Mouse (Mus musculus): ENCODE results near the gene Zfp652. TPM values are rescaled to one million over a fixed set of nuclear protein-coding genes. Genes with fewer than 3 reads are reported as not detected.

Gene Zfp652
- total and polyA plus RNA-seq, 3 experiments, result 57.0 to 261 (median 180) TPM

GRCm38 (mm10) chr11:95833631-95834142, 121.2 kb downstream of the Zfp652 start:
- peak; percentile 53 for DNase-seq (ENCODE audit: low spot score)
- Histone ChIP-seq H3K4me3 (ENCODE audit: low read depth, low read length) (peak overlapping the region; percentile 72), H3K9me3 (replicated peaks) (peaks cover 13% of the 10 kb centered on the region), H3K27me3 (ENCODE audit: insufficient read depth, low read length) (no peaks in the 10 kb centered on the region; the same call in 1 of the 2 replicates), H3K36me3 (replicated peaks) (peaks cover 78% of the 10 kb centered on the region), H3K4me1 (ENCODE audit: insufficient read depth, low read depth, low read length) (peaks cover 98% of the 10 kb centered on the region)
- TF ChIP-seq TAL1 (conservative IDR thresholded peaks at IDR 0.05; ENCODE audit: low read depth, low read length) (no peak), GATA1 (IDR thresholded peaks at IDR 0.05; ENCODE audit: borderline replicate concordance, low read length) (no peak), POLR2AphosphoS5 (IDR thresholded peaks at IDR 0.05; ENCODE audit: insufficient replicate concordance, low read depth, low read length) (no peak), CTCF (IDR thresholded peaks at IDR 0.05; ENCODE audit: low read depth, low read length) (no peak), GATA2 (IDR thresholded peaks at IDR 0.05; ENCODE audit: borderline replicate concordance, low read depth, low read length) (no peak)
- no peak for ATAC-seq (ENCODE audit: extremely low read depth, insufficient number of reproducible peaks, low FRiP score, poor library complexity, severe bottlenecking)

DNA sequence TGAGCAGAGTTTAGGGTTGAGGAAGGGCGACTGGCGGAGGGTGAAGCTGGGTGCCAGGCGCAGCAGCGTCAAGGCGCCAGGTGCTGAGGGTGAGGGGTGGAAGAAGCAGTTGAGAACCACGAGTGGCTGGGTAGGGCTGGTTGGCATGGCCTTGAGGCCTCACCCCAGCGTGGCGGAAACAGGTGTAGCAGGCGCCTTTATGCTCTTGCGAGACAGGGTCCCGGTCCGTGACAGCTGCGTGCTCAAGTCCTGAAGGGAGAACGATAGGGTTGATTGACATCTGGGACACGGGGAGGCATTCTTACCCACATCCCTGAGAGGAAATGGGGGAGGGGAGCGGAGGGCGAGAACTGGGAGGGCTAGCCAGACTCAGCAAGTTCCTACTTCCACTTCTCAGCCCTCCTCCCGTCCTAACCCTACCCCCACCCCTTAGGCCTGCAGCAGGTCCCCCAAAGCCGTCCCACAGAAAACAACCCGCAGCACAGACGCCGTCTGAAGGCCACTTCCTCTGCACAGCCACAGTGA, 121.7 kb downstream of the Zfp652 start:
- ATAC-seq (ENCODE audit: extremely low read depth, insufficient number of reproducible peaks, low FRiP score, poor library complexity, severe bottlenecking), result peak; percentile 71
- H3K4me3 ChIP-seq (ENCODE audit: low read depth, low read length), result peak overlapping the region; percentile 72
- TF ChIP-seq TAL1 (conservative IDR thresholded peaks at IDR 0.05; ENCODE audit: low read depth, low read length) (peak; percentile 53; the same call in 1 of the 2 replicates), CTCF (IDR thresholded peaks at IDR 0.05; ENCODE audit: low read depth, low read length) (no peak)
- H3K4me1 ChIP-seq (ENCODE audit: insufficient read depth, low read depth, low read length), result peaks cover 98% of the 10 kb centered on the region
- DNase-seq (ENCODE audit: low spot score), result peak; percentile 83
- H3K27me3 ChIP-seq (ENCODE audit: insufficient read depth, low read length), result no peaks in the 10 kb centered on the region; the same call in 1 of the 2 replicates
- peaks cover 76% of the 10 kb centered on the region for H3K36me3 ChIP-seq (replicated peaks)
- peaks cover 13% of the 10 kb centered on the region for H3K9me3 ChIP-seq (replicated peaks)

DNA sequence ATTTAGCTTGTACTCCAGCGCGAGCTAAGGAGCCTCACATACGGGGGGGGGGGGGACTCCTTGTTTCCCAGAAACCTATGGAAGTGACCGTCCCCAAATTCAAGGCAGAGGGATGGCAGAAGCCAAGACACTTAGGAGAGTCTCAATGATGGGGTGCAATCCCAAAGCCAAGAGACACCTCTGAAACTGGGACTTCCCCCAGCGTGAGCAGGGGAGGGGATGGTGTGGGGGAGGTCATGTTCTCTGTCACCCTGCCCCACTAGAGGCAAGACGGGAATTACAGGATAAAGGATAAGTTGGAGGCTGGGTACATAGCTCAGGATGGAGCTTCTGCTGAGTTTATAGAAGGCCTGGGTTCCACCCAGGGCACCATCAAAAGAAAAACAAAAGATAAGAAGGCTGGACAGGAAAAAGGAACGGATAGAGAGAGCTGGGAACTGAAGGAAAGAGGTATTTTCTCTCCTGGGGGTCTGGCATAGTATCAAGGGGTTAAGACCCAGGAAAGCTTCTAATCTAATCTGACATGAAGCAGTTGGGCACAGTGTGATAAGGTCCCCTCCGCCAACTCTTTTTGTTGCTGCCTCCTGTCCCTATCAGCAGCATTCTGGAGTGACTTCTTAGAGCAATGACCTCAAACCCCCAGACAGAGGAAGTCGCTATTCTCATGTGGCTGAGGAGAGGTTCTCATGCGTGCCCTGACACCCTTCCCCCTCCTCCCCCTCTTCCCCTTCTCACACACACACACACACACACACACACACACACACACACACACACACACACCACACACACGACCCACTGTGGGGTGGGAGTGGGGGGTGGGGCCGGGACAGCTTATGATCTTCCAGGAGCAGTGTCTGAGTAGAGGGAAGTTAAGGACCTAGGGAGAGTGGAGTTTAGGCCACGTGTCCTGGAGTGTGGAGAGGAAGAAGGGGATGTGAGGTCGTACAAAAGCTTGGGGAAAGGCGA, 122.6 kb downstream of the Zfp652 start:
- peak; percentile 70 for ATAC-seq (ENCODE audit: extremely low read depth, insufficient number of reproducible peaks, low FRiP score, poor library complexity, severe bottlenecking)
- H3K36me3 ChIP-seq (replicated peaks), result peaks cover 68% of the 10 kb centered on the region
- TF ChIP-seq GATA2 (IDR thresholded peaks at IDR 0.05; ENCODE audit: borderline replicate concordance, low read depth, low read length) (no peak), TAL1 (conservative IDR thresholded peaks at IDR 0.05; ENCODE audit: low read depth, low read length) (peak; percentile 90)
- H3K27me3 ChIP-seq (ENCODE audit: insufficient read depth, low read length), result no peaks in the 10 kb centered on the region; the same call in 1 of the 2 replicates
- peak overlapping the region; percentile 72; the same call in 1 of the 2 replicates for H3K4me3 ChIP-seq (ENCODE audit: low read depth, low read length)
- H3K4me1 ChIP-seq (ENCODE audit: insufficient read depth, low read depth, low read length), result peaks cover 97% of the 10 kb centered on the region
- peak; percentile 87 for DNase-seq (ENCODE audit: low spot score)
- H3K9me3 ChIP-seq (replicated peaks), result peaks cover 13% of the 10 kb centered on the region

DNA sequence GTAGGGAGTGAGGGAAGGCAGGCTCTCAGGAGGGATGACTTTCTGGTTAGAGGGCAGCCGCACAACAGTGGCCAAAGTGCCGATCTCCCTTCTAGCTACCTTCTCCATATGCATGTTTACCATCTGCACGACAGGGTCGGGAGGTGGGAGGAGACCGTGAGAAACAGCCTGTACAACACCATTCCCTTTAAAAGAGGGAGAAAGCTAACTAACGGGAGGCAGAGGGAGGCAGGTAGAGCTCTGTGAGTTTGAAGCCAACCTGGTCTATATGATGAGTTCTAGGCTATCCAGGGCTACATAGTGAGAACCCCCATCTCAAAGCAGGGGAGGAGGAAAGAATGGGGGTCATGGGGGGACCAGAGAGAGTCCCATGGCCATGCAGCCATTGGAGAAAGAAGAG, 123.4 kb downstream of the Zfp652 start:
- Histone ChIP-seq H3K9me3 (replicated peaks) (peaks cover 5% of the 10 kb centered on the region), H3K36me3 (replicated peaks) (peaks cover 62% of the 10 kb centered on the region), H3K4me1 (ENCODE audit: insufficient read depth, low read depth, low read length) (peaks cover 97% of the 10 kb centered on the region), H3K4me3 (ENCODE audit: low read depth, low read length) (peak overlapping the region; percentile 56; the same call in 1 of the 2 replicates), H3K27me3 (ENCODE audit: insufficient read depth, low read length) (no peaks in the 10 kb centered on the region)
- no peak for DNase-seq (ENCODE audit: low spot score)
- TF ChIP-seq GATA2 (IDR thresholded peaks at IDR 0.05; ENCODE audit: borderline replicate concordance, low read depth, low read length) (no peak), POLR2AphosphoS5 (IDR thresholded peaks at IDR 0.05; ENCODE audit: insufficient replicate concordance, low read depth, low read length) (no peak), GATA1 (IDR thresholded peaks at IDR 0.05; ENCODE audit: borderline replicate concordance, low read length) (no peak), TAL1 (conservative IDR thresholded peaks at IDR 0.05; ENCODE audit: low read depth, low read length) (no peak), CTCF (IDR thresholded peaks at IDR 0.05; ENCODE audit: low read depth, low read length) (no peak)
- ATAC-seq (ENCODE audit: extremely low read depth, insufficient number of reproducible peaks, low FRiP score, poor library complexity, severe bottlenecking), result no peak

DNA sequence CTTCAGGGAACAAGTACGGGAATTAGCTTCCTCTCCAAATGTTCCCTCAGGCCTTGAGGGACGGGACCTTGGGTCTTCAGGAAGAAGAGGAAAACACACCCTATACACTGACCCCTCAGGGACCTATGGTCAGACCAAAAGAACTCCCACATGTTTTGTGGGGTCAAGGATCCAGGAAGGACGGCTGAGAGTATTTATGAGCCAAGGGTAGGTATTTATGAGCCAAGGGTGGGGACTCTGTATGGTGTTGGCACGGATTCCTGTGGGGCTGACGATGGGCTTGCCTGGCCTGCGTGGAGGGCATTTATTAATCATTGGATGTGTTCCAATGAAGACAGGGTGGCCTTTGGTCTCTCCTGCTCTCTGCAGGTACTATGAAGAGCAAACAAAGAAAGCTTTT, 124.0 kb downstream of the Zfp652 start:
- Histone ChIP-seq H3K27me3 (ENCODE audit: insufficient read depth, low read length) (no peaks in the 10 kb centered on the region), H3K36me3 (replicated peaks) (peaks cover 56% of the 10 kb centered on the region), H3K4me3 (ENCODE audit: low read depth, low read length) (no peak overlapping the region), H3K4me1 (ENCODE audit: insufficient read depth, low read depth, low read length) (peaks cover 97% of the 10 kb centered on the region), H3K9me3 (replicated peaks) (no peaks in the 10 kb centered on the region)
- DNase-seq (ENCODE audit: low spot score), result no peak
- ATAC-seq (ENCODE audit: extremely low read depth, insufficient number of reproducible peaks, low FRiP score, poor library complexity, severe bottlenecking), result no peak
- TF ChIP-seq POLR2AphosphoS5 (IDR thresholded peaks at IDR 0.05; ENCODE audit: insufficient replicate concordance, low read depth, low read length) (no peak), GATA1 (IDR thresholded peaks at IDR 0.05; ENCODE audit: borderline replicate concordance, low read length) (no peak), TAL1 (conservative IDR thresholded peaks at IDR 0.05; ENCODE audit: low read depth, low read length) (no peak), CTCF (IDR thresholded peaks at IDR 0.05; ENCODE audit: low read depth, low read length) (no peak), GATA2 (IDR thresholded peaks at IDR 0.05; ENCODE audit: borderline replicate concordance, low read depth, low read length) (no peak)

DNA sequence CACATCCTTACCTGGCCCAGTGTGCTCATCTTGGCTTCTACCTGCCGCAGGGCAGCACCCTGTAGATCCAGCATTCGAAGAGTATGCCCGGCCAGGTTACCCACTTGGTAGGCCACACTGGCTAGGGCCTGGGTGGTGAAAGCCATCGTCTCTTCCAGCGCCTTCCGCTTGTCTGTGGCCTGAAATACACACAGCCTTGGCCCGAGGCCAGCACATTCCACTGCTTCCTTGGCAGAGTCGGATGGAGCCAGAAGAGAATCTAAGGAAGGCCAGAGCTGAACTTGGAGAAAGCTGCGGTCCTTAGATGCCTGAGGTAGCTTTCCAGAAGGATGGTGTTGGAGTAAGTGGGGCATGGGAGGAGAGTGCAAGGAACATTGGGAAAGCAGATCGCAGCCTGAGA, 124.6 kb downstream of the Zfp652 start, which contains the start of gene Gngt2:
Gene Gngt2, plus strand, starts transcription at position 158 of the 400 bp plus-strand sequence.
- Histone ChIP-seq H3K27me3 (ENCODE audit: insufficient read depth, low read length) (no peaks in the 10 kb centered on the region), H3K36me3 (replicated peaks) (peaks cover 51% of the 10 kb centered on the region), H3K9me3 (replicated peaks) (no peaks in the 10 kb centered on the region), H3K4me1 (ENCODE audit: insufficient read depth, low read depth, low read length) (peaks cover 98% of the 10 kb centered on the region), H3K4me3 (ENCODE audit: low read depth, low read length) (peak within 1 kb of the TSS; percentile 56; the same call in 1 of the 2 replicates)
- TF ChIP-seq GATA1 (IDR thresholded peaks at IDR 0.05; ENCODE audit: borderline replicate concordance, low read length) (no peak), POLR2AphosphoS5 (IDR thresholded peaks at IDR 0.05; ENCODE audit: insufficient replicate concordance, low read depth, low read length) (no peak), CTCF (IDR thresholded peaks at IDR 0.05; ENCODE audit: low read depth, low read length) (no peak), GATA2 (IDR thresholded peaks at IDR 0.05; ENCODE audit: borderline replicate concordance, low read depth, low read length) (no peak), TAL1 (conservative IDR thresholded peaks at IDR 0.05; ENCODE audit: low read depth, low read length) (no peak)
- DNase-seq (ENCODE audit: low spot score) (no peak), ATAC-seq (ENCODE audit: extremely low read depth, insufficient number of reproducible peaks, low FRiP score, poor library complexity, severe bottlenecking) (no peak)

Measured in G1E (cell line).